Mouse (Mus musculus): ENCODE measurements around the gene Zfp456.
"Not testable (repeated sequence)": the region's sequence is repeated elsewhere in the genome, so short reads cannot be mapped to it uniquely, and the experiment has no call there.

The Zfp456 gene

DNA sequence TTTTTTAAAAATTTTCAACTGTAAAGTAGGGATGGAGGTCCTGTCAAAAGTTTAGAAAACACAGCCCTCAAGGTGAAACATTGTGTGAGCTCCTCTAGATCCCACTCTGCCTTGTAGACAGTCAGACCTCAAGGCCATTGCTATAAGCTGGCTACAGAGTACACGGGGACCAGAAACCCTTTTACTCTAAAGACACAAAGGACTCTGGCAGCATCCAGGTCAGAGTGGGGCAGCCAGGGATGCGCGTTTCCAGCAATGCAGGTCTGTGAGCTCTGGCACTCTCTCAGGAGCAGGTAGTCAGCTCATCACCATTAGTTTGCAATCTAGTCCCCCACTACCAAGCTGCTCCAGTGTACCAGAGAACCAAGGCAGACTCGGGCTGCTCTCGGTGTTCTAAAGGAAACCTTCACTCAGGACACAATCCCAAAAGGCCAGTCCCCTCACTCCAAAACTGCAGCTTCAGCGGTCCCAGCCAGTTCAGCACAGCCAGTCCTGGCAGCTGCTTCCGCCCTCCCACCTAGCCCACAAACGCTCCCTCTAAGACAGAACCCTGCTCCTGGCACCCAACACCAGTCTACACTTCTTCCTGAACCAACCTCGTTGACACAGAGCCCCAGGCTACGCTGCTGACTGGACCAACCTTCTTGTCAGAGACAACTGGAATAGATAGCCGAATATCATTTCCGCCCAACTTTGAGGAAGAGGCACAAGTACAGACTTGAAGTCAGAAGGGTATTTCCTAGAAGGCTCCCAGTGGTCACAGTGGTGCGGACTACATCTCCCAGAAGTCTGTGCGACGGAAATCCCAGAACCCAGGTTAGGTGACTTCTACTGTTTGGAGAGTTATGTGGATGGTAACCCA lies at the start of gene Zfp456, which contains the start of gene Gm28041:
Gene Zfp456, minus strand, starts transcription at position 761 of the 862 bp plus-strand sequence.
Gene Gm28041, minus strand, starts transcription at position 684 of the 862 bp plus-strand sequence.
- DNase-seq: peak; percentile 85 to 87

DNA sequence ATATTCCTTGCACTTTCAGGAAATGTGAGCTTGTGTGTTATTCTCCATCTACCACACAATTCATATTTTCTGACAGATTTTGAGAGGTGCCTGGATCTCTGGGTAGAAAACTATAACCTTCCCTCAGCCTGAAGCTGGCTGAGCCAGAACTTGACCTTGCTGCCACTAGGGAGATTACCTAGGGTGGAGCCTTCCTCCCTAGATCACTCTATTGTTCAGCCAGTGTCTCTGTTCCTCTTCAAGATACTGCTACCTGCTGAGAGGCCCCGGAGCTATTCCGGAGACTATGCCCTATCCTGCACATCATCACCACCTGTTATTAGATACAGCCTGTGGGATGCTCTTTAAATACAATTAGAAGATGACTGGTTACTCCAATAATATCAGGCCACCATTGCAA lies 46.9 kb upstream of the Zfp456 start:
- DNase-seq: not testable (repeated sequence)

DNA sequence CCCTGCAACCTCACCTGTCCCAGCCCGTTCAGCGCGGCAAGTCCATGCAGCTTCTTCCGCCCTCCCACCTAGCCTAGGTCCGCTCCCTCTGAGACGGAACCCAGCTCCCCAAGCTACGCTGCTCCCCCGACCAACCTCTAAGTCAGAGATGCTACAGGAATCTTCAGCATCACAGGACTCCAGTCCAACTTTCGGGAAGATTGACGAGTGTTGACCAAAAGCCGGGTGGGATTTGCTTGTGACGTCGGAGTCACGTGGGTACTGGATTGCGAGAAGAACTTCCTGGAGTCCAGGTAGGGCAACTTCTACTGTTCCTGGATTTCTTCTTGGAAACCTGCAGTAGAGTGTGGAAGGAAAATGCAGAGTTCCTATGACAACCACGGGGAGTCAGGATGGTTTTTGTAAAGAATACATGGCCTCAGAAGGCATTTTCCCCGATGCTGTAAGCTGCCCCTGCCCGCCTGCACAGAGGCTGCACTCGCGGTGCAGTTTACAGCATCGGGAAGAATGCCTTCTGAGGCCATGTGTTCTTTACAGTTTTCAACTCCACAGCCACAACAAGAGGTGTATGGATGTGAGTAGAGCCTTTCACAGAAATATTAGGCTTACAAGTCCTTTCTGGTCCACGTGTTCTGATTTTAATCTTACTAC lies 45.7 kb upstream of the Zfp456 start, which contains the start of gene Zfp459:
Gene Zfp459, minus strand, starts transcription at position 212 of the 651 bp plus-strand sequence.
- peak; percentile 71 to 76 for DNase-seq

DNA sequence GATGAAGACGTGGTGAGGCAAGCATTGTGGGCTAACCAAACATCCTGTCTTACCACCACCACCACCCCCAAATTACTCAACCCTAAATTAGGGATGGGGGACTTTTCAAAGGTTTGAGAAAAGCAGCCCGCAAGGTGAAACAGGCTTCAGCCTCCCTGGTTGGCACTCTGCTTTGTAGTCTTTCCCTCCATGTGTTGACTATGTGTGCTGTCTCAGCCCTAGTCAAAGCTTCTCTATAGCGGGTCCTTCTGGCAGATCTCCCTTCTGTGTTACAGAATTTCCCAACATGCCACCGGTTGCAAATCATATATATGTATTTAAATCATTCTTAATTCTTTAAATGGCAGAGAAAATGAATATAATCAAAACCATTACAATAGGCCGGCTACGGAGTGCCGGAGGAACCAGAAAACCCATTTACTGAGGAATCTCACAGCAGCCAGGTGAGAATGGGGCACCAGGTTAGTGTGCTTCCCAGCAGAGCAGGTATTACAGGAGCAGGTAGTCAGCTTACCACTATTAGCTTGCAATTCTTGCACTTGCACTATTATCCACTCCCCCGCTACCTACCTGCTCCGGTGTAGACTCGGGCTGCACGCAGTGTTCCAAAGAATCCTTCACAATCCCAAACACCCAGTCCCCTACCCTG lies 45.1 kb upstream of the Zfp456 start:
- DNase-seq: no peak

DNA sequence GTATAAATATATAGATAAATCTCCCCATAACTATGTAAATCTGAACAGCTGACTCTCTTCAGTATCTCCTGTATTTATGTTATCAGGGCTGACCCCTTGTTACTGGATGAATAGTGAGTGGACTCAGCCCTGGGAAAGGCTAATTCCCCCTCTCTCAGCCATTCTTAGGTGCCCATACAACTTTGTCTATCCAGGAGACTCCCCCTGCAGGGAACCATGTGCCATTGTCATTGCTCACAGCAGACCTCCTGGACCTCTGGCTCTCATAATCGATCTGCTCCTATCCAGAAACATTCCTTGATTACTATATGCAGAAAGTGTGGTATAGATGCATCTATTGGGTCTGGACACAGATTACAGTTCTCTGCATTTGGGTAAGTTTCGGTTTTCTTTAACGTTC lies 41.2 kb upstream of the Zfp456 start:
- DNase-seq: no peak

DNA sequence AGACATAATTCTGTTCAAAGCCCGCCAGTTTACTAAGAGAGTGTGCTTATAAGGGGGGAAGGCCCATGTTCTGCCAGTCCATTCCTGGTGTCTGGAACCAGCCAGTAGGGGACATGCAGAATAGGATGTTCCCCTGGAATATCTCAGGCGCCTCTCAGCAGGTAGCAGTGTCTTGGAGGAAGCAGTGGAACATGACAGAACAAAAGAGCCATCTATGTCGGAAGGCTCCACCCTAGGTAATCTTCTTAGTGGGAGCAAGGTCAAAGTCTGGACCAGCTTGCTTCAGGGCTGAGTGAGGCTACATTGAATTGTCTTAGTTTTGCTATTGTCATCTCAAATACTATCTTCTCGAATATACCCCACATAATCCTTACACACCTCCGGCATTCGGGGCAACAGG lies 40.1 kb upstream of the Zfp456 start:
- DNase-seq: no peak

DNA sequence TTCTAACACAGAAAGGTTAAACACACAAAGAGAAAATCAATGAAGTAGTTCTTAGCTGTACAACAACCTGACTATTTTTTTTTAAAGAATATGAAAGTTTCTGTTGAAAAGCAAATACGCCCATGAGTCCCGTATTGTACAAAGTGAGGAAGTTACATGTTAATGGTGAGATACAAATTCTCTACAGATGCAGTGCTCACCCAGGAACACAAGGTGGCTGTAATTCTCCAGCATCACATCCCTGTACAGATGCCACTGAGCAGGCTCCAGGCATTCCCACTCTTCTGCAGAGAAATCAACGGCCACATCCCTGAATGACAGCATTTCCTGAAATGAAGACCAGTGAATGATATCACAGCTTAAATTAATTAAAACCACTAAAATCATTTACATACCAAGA lies 38.0 kb upstream of the Zfp456 start:
- DNase-seq: not testable (repeated sequence)

DNA sequence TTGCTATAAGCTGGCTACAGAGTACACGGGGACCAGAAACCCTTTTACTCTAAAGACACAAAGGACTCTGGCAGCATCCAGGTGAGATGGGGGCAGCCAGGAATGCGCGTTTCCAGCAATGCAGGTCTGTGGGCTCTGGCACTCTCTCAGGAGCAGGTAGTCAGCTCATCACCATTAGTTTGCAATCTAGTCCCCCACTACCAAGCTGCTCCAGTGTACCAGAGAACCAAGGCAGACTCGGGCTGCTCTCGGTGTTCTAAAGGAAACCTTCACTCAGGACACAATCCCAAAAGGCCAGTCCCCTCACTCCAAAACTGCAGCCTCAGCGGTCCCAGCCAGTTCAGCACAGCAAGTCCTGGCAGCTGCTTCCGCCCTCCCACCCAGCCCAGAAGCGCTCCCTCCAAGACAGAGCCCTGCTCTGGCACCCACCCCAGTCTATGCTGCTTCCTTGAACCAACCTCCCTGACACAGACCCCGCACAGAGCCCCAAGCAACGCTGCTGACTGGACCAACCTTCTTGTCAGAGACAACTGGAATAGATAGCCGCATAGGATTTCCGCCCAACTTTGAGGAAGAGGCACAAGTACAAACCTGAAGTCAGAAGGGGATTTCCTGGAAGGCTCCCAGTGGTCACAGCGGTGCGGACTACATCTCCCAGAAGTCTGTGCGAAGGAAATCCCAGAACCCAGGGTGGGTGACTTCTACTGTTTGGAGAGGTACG lies 23.7 kb upstream of the Zfp456 start, which contains the start of gene Zfp429:
Gene Zfp429, minus strand, starts transcription at position 637 of the 721 bp plus-strand sequence.
- peak; percentile 82 to 84 for DNase-seq

DNA sequence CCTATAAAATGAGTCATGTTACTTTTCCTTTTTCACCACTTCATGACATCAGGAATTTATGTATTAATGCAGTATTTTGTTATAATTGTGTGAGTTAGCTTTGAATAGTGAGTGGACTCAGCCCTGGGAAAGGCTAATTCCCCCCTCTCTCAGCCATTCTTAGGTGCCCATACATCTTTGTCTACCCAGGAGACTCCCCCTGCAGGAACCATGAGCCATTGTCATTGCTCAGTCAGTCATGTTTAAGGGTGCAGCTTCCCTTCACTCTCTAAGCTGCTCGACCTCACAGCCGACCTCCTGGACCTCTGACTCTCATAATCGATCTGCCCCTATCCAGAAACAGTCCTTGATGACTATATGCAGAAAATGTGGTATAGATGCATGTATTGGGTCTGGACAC lies 645 bp upstream of the Zfp456 start:
- not testable (repeated sequence) for DNase-seq

DNA sequence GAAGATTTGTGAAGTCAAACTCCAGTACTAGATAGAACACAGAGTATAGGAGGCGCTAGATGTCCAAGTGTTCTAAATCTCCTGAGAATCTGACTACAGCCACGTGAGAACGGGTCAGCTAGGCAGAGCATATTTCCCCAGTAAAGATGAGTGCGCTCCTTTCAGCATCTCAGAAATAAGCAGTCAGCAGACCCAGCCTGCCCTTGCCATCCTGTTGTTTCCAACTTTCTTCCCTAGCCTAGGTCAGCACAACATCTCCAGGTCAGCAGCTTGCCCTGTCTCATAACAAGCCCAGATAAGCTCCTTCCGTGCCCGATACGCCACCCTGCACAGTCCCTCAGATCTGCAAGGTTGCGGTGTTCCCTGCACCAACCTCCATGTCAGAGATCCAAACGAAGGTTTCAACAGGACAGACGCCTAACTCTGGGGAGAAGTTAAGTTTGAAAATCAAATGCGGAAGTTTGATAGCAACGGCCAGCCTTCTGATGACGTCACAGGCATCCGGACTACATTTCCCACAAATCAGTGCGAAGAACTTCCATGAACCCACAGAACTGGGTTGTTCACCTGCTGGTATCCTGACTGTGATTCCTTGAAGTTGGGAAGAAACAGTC lies 15.4 kb downstream of the Zfp456 start, which contains the start of the genes Gm28044 and Zfp953:
Gene Gm28044, minus strand, starts transcription at position 406 of the 614 bp plus-strand sequence.
Gene Zfp953, minus strand, starts transcription at position 475 of the 614 bp plus-strand sequence.
- peak; percentile 91 to 96 for DNase-seq

DNA sequence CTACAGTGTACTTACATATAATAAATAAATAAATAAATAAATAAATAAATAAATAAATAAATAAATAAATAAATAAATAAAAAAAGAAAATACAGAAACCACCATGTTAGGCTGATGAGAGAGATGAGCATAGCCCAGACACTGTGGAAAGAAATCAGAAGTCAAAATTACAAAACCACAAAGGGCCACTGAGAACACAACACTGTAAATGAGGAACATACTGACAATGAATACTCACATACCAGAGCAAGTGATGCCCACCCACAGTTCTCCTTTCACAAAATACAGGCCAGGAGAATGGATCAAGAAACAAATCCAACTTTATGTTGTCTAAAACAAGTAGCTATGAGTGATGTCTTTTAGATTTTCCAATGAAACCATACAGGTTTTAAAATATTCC lies 23.8 kb downstream of the Zfp456 start:
- DNase-seq: no peak

DNA sequence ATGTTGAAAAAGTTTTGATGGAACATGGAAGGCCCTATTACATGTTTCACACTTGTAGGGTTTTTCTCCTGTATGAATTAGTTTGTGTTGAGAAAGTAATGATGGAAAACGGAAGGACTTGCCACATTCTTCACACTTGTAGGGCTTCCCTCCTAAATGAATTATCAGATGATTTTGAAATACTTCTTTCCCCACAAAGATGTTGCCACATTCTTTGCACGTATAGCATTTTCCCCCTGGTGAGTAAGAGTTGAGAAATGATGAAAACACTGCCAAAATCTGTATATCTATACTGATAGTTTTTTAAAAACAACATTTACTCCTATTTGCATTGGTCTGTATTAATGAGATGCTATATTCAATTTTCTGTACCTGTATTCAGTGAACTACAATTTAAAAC lies 32.2 kb downstream of the Zfp456 start:
- DNase-seq: no peak

DNA sequence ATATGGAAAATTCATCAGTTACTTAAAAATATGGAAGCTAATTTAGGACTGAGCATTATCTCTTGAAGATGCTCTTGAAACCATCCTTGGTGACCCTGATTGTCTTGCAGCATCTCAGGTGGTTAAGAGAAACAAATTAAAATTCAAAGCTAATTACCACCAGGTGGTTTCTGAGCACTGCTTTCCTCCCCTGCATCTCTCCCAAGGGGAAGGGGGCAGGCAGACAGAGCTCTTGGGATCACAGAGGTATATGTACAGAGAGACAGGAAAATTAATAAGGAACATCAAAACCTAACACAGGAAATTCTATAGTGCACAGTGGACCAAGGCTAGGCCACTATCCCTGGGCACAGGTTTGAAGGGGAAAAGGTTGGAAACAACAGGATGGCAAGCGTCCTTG lies 42.7 kb downstream of the Zfp456 start:
- no peak for DNase-seq

DNA sequence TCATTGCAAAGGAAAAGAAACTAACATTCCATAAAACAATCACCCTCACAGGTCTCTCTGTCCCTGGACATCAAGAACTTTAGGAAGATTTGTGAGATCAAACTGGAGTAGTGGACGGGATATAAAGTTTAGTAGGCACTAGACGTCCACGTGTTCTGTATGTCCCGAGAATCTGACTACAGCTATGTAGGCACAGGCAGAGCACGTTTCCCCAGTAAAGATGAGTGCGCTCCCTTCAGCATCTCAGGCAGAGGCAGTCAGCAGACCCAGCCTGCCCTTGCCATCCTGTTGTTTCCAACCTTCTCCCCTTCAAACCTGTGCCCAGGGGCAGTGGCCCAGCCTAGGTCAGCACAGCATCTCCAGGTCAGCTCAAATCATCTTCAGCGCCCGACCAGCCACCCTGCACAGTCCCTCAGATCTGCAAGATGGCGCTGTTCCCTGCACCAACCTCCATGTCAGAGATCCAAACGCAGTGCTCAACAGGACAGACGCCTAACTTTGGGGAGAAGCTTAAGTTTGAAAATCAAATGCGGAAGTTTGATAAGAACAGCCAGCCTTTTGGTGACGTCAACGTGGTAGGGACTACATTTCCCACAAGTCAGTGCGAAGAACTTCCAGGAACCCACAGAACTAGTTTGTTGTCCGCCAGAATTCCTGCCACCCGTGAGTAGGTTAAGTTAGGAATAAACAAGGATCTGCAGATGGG lies 43.4 kb downstream of the Zfp456 start, which contains the start of gene Zfp595:
Gene Zfp595, minus strand, starts transcription at position 552 of the 706 bp plus-strand sequence.
- DNase-seq: peak; percentile 88 to 90
